Mouse (Mus musculus) lung, embryonic 16.5 days (tissue): ENCODE data around the gene Acaca. TPM values are rescaled to one million over a fixed set of nuclear protein-coding genes. Genes with fewer than 3 reads are reported as not detected.

Source experiments
- ATAC-seq: fragments of 200-750 bp; cut with Nextera tagmentation; 2 replicates; pipeline ENCODE4 v1.8.0; 2017; ENCODE audit warnings: low read depth, mild to moderate bottlenecking, moderate library complexity
- H3K27ac ChIP-seq: fragments of 300-500 bp; sonication (generic); 2 replicates; pipeline ENCODE4 v1.5.1; 2014; ENCODE audit warnings: mild to moderate bottlenecking, control low read depth, low read length
- H3K27me3 ChIP-seq: fragments of 300-500 bp; sonication (generic); 2 replicates; pipeline ENCODE4 v1.6.1; 2014; ENCODE audit warnings: low read depth, low read length, mixed read lengths; ENCODE audit not compliant: control insufficient read depth, insufficient read depth
- H3K36me3 ChIP-seq: fragments of 300-500 bp; sonication (generic); 2 replicates; pipeline ENCODE4 v1.6.1; 2014; ENCODE audit warnings: low read length; ENCODE audit not compliant: control insufficient read depth, insufficient read depth
- H3K4me1 ChIP-seq: fragments of 300-500 bp; sonication (generic); replicated peaks from 2 replicates; pipeline ENCODE4 v1.6.1; 2014; ENCODE audit warnings: low read length, mixed read lengths; ENCODE audit not compliant: control insufficient read depth, insufficient read depth
- H3K4me2 ChIP-seq: fragments of 300-500 bp; sonication (generic); 2 replicates; pipeline ENCODE4 v1.6.1; 2014; ENCODE audit warnings: low read depth, low read length, control low read depth
- H3K4me3 ChIP-seq: fragments of 300-500 bp; sonication (generic); 2 replicates; pipeline ENCODE4 v1.5.1; 2014; ENCODE audit warnings: mild to moderate bottlenecking, low read length, control low read depth
- H3K9ac ChIP-seq: fragments of 300-500 bp; sonication (generic); 2 replicates; pipeline ENCODE4 v1.6.1; 2014; ENCODE audit warnings: low read length, control low read depth
- H3K9me3 ChIP-seq: fragments of 300-500 bp; sonication (generic); 2 replicates; pipeline ENCODE4 v1.6.1; 2016; ENCODE audit warnings: low read length; ENCODE audit not compliant: control insufficient read depth
- WGBS: fragments of 180-500 bp; shearing (Covaris S2); extraction: QIAGEN DNeasy Blood & Tissue Kit; methylation state at CpG from one replicate; pipeline ENCODE4 v1.1.7; 2014; 5-methylcytosine and 5-hydroxymethylcytosine counted together
- polyA plus RNA-seq: library from polyadenylated mRNA; unstranded; fragments of >200 nt; fragmentation: Nextera tagmentation; extraction: Ambion mirVana; gene quantifications from 2 replicates; pipeline ENCODE4 v1.2.1, GENCODE M21; 2015

Acaca gene
- polyA plus RNA-seq, 1 experiment from 2014 or later = 11.2 TPM

- Histone ChIP-seq H3K4me3 (no peak overlapping the region), H3K4me2 (peak overlapping the region; percentile 42), H3K36me3 (no peaks in the 10 kb centered on the region), H3K4me1 (no peaks in the 10 kb centered on the region), H3K27me3 (no peaks in the 10 kb centered on the region), H3K27ac (no peak overlapping the region), H3K9ac (peak overlapping the region; percentile 50; the same call in 1 of the 2 replicates), H3K9me3 (no peaks in the 10 kb centered on the region)
- peak; percentile 67; the same call in 1 of the 2 replicates for ATAC-seq
- 19% methylated on average over 7 of the region's 7 CpGs for WGBS
Measured at GRCm38 (mm10) chr11:84168701-84169288, 39.3 kb downstream of the Acaca start.

DNA sequence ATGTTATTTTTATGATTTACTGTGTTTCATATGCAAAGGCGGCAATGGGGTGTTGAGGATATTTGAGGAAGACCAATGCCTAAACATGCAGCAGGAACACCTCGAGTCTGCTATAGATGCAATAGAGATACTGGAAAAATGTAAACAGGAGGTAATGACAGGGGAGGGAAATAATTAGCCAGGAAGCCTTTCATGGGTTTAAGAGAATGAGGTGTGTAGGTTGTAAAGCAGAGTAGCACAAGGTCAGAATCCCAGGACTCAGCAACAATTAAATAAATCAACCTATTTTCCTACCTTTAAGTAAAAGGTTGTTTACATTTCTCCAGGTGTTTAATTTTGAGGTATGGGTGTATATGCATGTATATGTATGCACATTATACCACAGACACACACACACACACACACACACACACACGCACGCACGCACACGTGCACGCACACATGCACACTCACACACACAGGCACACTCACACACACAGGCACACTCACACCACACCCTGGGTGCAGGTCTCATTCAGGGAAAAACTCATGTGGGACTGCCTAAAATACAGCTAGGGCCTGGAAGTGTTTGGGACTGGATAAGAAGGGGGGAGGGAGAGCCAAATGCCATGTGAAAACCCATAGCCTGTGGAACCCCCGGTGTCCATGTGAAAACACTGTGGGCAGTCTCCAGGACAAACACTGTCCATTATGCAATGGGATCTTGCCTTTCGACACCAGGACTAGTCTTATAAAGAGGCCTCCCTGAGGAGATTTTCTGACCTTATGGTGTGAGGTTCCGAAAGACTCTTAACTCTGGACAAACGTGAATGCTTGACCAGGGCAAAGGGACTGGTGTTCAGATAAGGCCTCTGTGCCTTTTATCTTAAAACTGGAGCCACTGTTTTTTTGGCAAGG is 43.3 kb downstream of the Acaca start:
- H3K27ac ChIP-seq = no peak overlapping the region
- no peak overlapping the region for H3K9ac ChIP-seq
- H3K9me3 ChIP-seq = no peaks in the 10 kb centered on the region
- no peaks in the 10 kb centered on the region for H3K4me1 ChIP-seq
- WGBS = 65% methylated on average over 11 of the region's 11 CpGs
- H3K36me3 ChIP-seq = no peaks in the 10 kb centered on the region
- no peak for ATAC-seq
- H3K27me3 ChIP-seq = no peaks in the 10 kb centered on the region
- H3K4me3 ChIP-seq = no peak overlapping the region
- H3K4me2 ChIP-seq = no peak overlapping the region

DNA sequence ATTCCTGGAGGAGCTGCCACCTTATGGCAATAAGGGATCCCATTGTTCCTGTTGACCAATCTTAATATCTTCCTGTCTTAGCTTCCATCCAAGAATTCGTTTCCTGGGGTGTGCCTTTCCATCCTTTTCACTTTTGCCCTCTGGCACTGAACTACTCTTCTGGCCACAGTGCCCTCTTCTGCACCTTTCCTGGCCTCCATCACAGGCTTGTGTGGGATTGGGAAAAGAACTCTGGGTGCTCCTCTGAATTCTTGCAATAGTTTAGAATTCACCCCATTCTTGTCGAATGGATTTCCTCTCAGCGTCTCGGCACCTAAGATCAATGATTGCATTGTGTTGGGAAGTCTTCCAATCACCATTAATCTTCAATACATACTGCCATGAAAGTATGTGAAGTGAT is 49.1 kb downstream of the Acaca start:
- WGBS = 17% methylated on average over 4 of the region's 4 CpGs
- no peaks in the 10 kb centered on the region for H3K36me3 ChIP-seq
- no peak for ATAC-seq
- H3K9me3 ChIP-seq = no peaks in the 10 kb centered on the region
- peaks cover 14% of the 10 kb centered on the region for H3K4me1 ChIP-seq
- peak overlapping the region; percentile 8; the same call in 1 of the 2 replicates for H3K9ac ChIP-seq
- H3K27ac ChIP-seq = no peak overlapping the region
- H3K4me3 ChIP-seq = peak overlapping the region; percentile 91
- peak overlapping the region; percentile 84 for H3K4me2 ChIP-seq
- no peaks in the 10 kb centered on the region for H3K27me3 ChIP-seq

DNA sequence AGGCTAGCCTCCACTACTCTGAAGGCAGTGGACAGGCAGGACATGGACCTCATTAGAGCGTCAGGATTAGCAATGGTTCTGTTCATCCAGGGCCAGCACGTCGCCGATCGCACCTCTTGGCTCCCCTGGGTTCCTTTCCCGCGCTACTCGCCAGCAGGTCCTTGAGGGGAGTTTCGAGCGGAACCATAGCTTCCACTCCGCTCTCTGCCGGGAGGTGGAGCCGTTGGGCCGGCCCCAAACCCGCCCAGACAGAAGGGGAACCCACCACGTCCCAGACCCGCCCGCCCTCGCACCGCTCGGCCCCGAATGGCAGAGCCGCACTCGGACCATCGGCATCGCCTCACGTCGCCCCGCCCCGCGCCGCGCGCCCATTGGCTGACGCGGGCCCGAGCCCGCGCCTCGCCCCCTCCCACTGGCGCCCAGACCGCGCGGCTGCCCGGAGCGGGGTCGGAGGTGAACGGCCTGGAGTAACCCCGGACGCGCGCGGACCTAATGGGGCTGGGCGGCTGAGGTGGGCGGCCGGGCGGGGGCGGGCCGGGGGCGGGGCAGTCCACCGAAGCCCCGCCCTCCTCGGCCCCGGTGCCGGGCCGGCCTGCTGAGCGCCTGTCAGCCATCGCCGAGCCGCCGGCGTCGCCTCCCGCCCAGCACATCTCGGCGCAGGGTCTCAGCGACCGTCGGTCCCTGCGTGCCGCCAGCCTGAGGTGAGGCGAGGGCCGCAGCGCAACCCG is 49.9 kb downstream of the Acaca start:
- peak overlapping the region; percentile 94 for H3K27ac ChIP-seq
- no peaks in the 10 kb centered on the region for H3K9me3 ChIP-seq
- peak overlapping the region; percentile 91 for H3K4me3 ChIP-seq
- H3K4me1 ChIP-seq = peaks cover 14% of the 10 kb centered on the region
- peak overlapping the region; percentile 84 for H3K4me2 ChIP-seq
- under 1% methylated on average over 50 of the region's 85 CpGs for WGBS
- H3K27me3 ChIP-seq = no peaks in the 10 kb centered on the region
- H3K9ac ChIP-seq = peak overlapping the region; percentile 84
- H3K36me3 ChIP-seq = no peaks in the 10 kb centered on the region
- ATAC-seq = peak; percentile 98

DNA sequence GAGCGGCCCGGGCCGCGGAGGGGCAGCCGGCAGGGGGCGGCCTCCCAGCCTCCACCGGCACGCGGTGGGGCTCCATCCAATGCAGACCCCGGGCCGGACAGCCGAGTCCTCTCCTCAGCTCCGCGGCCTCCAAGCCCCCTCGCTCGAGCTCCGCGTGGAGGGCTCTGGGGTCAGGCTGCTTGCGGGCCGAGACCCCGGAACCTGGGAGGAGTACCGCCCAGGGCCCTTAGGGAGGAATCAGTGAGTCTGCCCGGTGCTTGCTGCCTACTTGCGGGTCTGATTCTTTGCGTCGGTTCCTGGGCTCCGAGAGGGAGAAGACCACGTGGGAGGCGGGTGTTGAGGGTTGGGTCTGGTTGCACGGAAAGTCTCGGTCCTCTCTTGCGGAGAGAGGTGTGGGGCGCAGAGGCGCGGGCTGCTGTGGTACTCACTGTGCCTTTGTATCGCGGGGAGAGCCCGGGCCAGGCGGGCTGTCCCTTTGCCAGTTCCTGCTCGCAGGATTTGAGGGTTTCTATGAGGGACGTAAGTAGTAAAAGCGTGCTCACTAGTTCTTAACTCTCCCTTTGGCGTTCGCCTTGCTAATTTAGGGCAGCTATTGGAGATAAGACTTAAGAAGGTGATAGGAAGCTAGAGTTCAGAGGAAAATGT is 50.6 kb downstream of the Acaca start:
- under 1% methylated on average over 40 of the region's 44 CpGs for WGBS
- H3K27me3 ChIP-seq = no peaks in the 10 kb centered on the region
- peak; percentile 34 for ATAC-seq

DNA sequence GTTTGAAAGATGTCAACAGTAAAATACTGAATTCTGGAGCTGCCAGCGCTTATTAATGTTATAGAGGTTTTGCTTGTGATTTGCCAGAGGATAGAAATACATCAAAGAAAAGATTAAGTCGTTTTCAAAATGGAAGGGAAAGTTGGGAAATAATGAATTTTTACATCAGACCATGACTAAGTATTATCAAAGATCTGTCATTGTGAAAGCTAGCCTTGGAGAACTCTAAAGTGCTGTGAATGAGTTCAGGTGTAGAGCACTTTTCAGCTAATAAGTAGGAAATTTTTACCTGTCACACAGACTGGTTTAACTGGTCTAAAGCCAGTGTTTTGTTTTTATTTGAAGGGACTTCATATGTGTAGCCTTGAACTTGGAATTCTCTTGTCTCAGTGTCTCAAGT is 51.8 kb downstream of the Acaca start:
- H3K9ac ChIP-seq = no peak overlapping the region; the same call in 1 of the 2 replicates
- H3K36me3 ChIP-seq = no peaks in the 10 kb centered on the region
- no peak for ATAC-seq
- peak overlapping the region; percentile 91 for H3K4me3 ChIP-seq
- H3K27me3 ChIP-seq = no peaks in the 10 kb centered on the region
- H3K4me2 ChIP-seq = peak overlapping the region; percentile 84
- WGBS = 50% methylated on average over 2 of the region's 2 CpGs
- peaks cover 14% of the 10 kb centered on the region for H3K4me1 ChIP-seq
- 0 out of 2 replicates have a peak overlapping the region, but pooled peaks have one; percentile 22 for H3K27ac ChIP-seq
- no peaks in the 10 kb centered on the region for H3K9me3 ChIP-seq

More for the DNA sequence above, 50.6 kb downstream of the Acaca start:
- Histone ChIP-seq H3K4me1 (peaks cover 14% of the 10 kb centered on the region), H3K9ac (peak overlapping the region; percentile 84), H3K27ac (peak overlapping the region; percentile 94), H3K36me3 (no peaks in the 10 kb centered on the region), H3K9me3 (no peaks in the 10 kb centered on the region), H3K4me2 (peak overlapping the region; percentile 84), H3K4me3 (peak overlapping the region; percentile 91)

DNA sequence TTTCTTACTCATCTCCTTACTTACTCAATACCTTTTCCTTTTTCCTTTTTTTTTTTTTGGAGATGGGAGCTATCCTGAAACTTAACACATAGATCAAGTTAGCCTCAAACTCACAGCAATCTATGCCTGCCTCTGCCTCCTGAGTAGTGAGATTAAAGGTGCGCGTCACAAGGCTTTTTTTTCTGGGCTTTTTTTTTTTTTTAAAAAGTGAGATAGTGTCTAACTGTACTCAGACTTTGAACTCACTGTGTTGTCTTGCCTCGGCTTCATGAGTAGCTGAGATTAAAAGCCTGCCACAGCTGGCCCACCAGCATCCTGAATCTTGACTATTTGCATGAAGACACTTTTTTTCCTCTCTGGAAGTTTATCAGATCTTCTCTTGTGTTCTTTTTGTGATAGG is 59.1 kb downstream of the Acaca start:
- no peaks in the 10 kb centered on the region for H3K27me3 ChIP-seq
- no peaks in the 10 kb centered on the region for H3K36me3 ChIP-seq
- H3K9ac ChIP-seq = no peak overlapping the region
- H3K27ac ChIP-seq = no peak overlapping the region
- no peak overlapping the region for H3K4me2 ChIP-seq
- WGBS = 76% methylated on average over 3 of the region's 3 CpGs
- no peaks in the 10 kb centered on the region for H3K4me1 ChIP-seq
- H3K9me3 ChIP-seq = no peaks in the 10 kb centered on the region
- no peak overlapping the region for H3K4me3 ChIP-seq
- ATAC-seq = no peak

- ATAC-seq = no peak
- no peaks in the 10 kb centered on the region for H3K27me3 ChIP-seq
- H3K9me3 ChIP-seq = no peaks in the 10 kb centered on the region
- 87% methylated on average over 8 of the region's 8 CpGs for WGBS
- H3K4me3 ChIP-seq = no peak overlapping the region
- no peaks in the 10 kb centered on the region for H3K4me1 ChIP-seq
- H3K4me2 ChIP-seq = no peak overlapping the region
- no peak overlapping the region for H3K27ac ChIP-seq
- no peak overlapping the region for H3K9ac ChIP-seq
- H3K36me3 ChIP-seq = no peaks in the 10 kb centered on the region
Measured at GRCm38 (mm10) chr11:84190581-84191233, 61.2 kb downstream of the Acaca start.
